Mouse (Mus musculus): ENCODE measurements around the gene Gas7.

The Gas7 gene

DNA sequence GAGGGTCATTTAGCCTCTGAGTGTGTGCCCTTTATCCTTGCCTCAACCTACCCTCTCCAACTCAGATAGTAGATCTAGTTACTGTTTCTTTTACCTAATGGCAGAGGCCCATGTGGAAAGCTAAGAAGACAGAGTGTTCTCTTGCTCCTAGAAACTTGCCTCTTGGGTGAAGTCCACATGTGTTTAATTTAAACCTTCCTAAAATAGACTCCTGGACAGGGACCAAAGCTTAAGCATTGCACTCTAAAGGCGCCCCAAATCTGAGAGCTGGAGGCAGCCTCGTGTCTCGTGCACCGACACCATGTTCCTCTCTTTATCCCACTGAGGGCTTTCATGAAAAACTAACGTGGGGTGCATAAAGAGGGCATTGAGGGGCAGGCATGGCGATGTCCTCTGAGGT is 271.9 kb downstream of the Gas7 start:
- no peak for DNase-seq

DNA sequence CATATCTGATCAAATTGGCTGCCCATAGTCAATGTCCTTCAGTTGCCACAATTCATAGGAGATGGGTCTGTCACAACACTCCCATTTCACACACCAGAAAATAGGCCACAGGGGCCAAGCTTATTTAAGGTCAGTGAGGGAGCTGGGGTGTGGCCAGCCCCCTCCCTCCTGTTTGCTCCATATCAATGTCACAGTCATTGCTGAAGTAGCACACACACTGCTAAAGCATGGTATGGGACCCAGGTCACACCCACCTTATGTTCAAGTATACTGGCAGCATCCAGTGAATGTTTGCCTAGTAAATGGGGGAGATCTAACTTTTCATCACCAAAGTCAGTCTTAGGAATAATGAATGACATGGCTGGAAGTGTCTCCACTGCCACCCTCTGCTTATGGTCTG is 273.5 kb downstream of the Gas7 start:
- DNase-seq: no peak

- no peak for DNase-seq
Measured at GRCm38 (mm10) chr11:67731056-67731455, 275.8 kb downstream of the Gas7 start.

GRCm38 (mm10) chr11:67733726-67734125 is 278.5 kb downstream of the Gas7 start:
- no peak for DNase-seq

- DNase-seq: no peak
Measured at GRCm38 (mm10) chr11:67734597-67734996, 279.4 kb downstream of the Gas7 start.

DNA sequence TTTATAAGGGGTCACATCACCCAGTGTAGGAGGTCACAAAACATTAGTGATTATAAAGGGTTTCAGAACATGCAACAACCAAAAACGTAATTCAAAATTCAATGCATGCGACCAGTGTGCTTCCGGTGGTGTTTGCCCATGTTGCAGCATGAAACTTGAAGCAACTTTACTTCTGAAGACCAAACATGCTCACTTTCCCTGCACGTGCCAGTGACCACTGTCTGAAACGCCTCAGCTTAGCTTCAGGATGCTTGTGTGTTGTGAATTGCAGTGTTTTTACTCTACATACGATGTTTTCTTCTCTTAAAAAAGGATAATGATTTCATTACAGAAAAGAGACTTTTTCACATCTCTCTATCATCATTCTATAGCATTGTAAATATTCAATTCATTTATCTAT is 283.1 kb downstream of the Gas7 start:
- no peak for DNase-seq

Data from kidney, postnatal 25 days (tissue).